Mouse (Mus musculus) thymus, postnatal 25 days (tissue): ENCODE measurements around the gene Tbc1d17.
A peak's percentile ranks its signal among the peaks of the same experiment; 100 is the strongest.

Experiments used
- DNase-seq: peaks from one replicate; pipeline ENCODE4 v3.0.0; 2022

Tbc1d17 gene

DNA sequence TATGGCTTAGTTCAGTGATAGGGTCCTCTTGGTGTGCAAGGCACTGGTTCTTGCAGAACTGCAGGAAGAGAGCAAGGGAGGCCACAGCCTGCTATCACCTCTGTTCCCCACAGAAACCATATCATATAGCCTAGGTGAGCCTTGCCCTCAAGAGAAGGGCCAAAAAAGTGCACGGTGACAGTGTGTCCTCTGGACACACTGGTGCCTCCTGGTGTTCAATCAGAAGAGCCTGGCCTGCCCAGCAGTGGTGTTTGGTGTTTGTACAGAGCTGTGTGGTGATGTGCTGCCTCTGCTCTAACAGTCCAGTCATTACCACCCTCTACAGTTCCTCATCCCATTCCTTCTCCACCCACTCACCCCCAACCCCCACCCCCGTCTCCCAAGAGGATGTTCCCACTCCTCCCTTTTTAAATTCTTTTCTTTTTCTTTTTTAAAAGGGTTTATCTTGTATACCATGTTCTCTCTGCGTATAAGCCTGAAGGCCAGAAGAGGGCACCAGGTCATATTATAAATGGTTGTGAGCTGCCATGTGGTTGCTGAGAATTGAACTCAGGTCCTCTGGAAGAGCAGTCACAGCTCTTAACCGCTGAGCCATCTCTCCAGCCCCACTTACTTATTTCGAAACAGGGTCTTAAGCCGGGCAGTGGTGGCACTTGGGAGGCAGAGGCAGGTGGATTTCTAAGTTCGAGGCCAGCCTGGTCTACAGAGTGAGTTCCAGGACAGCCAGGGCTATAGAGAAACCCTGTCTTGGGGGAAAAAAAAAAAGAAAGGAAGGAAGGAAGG is 27.0 kb downstream of the Tbc1d17 start:
- no peak for DNase-seq

DNA sequence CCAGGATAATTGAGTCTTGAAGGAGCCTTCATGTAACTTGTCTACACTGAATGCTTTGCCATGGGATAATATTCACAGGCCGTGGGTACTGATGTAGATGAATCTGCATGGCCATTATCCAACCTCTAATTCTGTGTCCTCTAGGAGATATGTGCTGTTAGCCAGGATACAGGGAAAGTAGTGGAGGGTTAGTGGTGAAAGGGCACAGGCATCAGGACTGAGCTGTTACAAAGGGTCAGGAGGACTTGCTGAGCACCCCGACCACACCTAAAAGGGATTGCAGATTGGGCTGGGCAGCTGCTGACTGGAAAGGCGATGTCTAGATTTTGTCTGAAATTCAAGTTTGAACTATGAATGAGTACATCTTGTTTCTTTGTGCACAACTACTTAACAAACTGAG is 28.4 kb downstream of the Tbc1d17 start:
- no peak for DNase-seq

DNA sequence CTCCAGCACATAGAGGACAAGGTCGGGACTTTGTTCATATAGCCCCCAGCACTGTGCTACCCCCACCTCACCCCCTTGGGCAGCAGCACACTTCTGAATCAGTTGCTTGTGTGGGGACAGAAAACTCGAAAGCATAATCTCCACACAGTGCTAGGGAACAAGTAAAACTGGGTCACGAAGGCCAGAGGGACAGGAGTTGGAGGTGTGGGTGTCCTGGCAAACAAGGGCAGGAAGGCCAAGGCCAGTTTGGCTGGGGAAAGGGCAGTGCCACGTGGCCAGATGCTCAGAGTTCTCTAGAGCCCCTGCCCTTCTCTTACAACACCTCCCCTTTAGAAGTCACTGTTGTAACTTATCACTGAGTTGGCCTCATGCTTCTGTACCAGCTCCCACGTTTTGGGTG is 29.0 kb downstream of the Tbc1d17 start:
- DNase-seq, result peak; percentile 1

DNA sequence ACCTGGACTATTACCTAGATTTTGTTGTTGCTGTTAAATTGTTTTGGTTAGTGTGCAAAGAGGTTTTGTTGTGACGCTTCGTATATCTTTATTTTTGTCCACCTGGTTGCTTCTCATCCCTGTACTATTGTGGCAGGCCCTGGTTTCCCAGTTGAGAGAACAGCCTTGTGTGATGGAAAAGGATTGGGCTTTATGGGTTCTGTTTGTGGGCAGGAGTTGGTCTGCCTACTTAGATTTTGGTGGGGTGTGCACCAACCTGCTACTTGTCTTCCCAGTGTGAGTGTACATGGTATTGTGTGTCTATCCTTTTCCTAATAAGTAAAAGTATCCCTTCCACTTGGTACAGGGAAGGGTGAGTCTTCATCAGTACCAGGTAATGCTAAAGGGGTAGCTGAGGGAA is 29.5 kb downstream of the Tbc1d17 start:
- DNase-seq, result peak; percentile 0

DNA sequence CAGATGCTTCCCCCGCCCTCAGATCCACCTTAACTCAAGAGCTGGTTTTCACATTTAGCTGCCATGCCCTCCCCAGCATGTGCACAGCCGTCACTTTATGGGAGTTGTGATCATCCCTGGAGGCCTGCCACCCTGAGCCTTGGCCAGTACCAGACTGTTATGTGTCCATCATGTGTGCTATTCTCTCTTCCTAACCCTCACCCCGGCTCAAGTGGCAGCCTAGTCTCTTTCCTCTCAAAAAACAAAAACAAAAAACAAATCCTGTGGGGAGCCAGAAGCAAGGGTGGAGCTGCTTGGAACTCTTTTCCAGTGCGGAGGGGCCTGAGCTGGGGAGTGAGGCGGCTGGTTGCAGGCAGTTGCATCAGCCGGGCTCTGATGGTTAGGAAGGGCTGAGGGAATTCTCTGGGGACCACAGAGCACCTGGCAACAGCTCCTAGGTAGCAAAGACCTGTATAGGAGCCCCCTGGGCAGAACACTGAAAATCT is 30.1 kb downstream of the Tbc1d17 start:
- DNase-seq, result peak; percentile 4

DNA sequence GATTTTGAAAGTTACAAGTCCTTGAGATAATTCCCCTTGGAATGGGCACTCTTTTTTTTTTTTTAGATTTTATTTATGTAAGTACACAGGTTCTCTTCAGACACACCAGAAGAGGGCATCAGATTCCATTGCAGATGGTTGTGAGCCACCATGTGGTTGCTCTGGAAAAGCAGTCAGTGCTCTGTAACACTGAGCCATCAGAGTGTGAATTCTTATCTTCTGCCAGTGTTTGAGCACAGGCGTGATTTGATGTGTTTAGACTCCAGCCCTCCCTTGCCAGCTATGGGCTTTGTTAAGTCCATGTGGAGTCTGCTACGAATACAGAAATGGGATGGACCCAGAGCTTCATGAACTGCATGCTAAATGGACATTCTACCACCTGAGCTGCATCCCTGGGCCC is 30.7 kb downstream of the Tbc1d17 start:
- no peak for DNase-seq

DNA sequence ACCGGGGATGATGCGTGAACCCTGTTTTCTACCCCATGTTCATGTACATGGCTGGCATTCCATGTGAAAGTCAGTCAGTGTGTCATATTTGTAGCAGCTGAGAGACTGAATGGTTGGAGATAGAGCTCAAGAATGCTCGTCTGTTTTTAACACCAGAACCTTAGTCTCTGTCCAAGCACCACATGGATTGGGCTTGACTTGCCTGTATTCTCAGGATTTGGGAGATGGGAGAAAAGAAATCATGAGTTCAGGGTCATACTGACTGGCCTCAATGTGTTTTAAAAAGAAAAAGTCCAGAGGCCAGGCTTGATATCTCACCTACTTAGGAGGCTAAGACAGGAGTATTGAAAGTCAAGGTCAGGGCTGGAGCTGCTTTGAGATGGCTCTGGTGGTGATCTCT is 31.4 kb downstream of the Tbc1d17 start:
- DNase-seq, result no peak

DNA sequence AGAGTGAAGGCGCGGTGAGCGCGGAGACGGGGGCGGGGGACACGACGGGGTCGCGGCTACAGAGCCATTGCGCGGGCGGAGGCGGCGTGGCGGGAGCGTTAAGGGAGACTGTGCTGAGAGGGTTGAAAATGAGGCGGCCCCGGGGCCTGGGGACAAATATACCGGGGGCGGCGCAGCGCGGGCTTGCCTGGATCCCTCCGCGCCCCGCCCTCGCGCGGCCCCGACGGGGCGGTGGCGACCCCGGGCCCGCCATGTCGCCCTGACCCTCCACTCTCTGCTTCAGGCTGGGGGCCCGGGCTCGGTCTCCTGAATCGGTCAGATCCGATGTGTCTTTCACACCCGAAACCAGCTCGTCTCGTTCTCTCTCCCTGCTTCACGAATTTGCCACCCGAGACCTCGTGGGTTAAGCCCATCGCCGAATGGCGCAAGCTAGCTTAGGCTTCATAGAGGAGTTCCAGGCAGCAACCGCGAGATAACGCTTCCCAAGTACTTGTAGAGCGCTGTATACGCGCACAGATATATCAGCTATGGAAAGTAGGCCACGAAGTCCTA is 32.3 kb downstream of the Tbc1d17 start, which contains the start of gene Atf5:
Atf5 (minus strand) TSS at position 189 of the 552 bp plus-strand sequence.
- no peak for DNase-seq

DNA sequence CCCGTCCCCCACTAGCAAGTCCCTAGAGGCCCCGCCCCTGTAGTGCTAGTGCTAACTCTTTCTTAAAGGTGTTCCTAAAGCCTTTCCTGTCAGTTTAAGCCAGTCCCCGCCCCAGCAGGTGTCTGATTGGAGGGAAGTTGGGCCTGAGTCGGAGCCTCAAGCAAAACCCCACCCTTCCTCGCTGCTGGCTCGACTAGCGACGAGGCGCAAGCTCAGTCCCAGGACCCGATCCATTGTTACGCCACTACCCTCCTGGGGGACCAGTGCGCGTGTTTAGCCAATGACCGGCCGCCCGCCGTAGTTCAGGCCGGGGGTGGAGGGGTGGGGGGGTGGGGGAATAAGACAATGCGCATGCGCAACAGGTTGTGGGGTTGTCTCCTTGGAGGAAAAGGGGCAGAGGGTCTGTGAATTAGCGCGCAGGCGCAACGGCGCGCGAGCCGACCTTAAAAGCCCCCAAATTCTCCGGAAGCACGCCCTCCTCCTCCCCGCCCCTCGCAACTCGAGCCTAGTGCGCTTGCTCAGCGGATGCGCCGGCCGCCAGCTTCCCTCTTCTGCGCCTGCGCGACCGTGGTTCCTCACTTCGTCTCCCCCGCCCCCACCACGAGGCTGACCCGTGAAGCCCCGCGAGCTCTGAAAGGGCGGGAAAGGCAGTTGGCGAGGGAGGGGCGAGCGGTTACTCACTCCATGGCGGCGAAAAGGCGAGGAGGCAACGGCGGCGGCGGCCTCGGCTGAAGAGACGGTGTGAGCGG is 33.0 kb downstream of the Tbc1d17 start, which contains the start of the genes Nup62 and Il4i1:
Nup62 (plus strand) TSS at position 368 of the 749 bp plus-strand sequence.
Il4i1 (plus strand) TSS at position 667 of the 749 bp plus-strand sequence.
- DNase-seq, result peak; percentile 100

DNA sequence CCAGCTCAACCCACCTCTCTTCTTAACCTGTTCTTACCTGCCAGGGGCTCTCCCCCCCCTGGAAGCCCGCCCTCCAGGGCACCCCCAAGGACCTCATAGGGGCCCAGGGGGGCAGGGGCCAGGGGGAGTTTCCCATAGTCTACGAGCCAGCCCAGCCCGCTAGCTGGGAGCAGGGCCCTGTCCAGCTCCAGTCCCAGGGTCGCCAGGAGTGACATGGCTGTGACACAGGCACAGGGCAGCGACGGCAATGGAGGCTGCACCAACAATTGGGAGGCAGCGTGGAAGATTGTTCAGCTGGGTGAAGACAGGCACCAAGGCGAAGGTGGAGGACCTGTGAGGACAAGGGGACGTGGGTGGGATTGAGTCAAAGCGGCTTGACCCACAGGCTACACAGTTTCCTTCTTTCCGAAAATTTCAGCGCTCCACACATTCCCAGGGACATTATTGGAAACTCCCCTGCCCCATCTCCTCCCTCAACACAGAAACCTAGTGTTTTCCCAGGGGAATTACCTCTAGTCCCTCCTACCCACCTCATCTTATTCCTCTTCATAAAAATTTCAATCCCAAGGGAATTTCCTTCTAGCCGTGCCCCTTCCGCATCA is 33.8 kb downstream of the Tbc1d17 start:
- no peak for DNase-seq

DNA sequence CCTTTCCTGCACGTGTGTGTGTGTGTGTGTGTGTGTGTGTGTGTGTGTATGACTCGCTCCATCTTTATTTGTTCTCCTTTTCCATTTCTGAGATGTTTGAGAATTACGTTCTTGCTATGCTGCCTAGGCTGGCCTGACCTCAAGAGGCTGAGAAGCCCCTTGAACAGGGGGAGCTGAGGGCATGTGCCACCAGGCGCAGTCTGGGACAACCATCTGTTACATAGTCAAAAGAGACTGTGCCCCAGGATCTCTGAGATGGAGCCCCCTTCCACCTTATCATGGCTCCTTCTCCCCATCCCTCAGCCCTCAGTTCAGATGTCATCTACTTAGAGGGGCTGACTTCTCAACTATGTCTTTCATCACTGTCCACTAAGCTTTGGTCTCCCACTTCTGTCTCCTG is 34.5 kb downstream of the Tbc1d17 start:
- DNase-seq, result no peak

DNA sequence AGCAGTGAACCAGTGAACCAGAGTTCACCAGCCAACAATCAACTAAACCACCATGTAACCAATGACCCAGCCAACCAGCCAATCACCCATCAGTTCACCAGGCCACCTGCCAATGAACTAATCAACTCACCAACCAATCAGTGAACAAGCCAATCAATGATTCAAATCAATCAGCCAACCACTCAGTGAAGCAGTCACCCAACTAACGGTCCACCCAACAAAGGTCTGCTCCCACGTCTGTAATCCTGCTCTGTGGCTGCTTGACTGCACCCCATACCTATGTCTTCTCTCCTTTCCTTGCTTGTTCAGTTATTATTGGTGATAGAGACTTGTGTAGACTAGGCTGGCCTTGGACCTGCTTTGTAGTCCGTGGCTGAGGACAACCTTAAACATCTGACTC is 34.9 kb downstream of the Tbc1d17 start:
- no peak for DNase-seq

DNA sequence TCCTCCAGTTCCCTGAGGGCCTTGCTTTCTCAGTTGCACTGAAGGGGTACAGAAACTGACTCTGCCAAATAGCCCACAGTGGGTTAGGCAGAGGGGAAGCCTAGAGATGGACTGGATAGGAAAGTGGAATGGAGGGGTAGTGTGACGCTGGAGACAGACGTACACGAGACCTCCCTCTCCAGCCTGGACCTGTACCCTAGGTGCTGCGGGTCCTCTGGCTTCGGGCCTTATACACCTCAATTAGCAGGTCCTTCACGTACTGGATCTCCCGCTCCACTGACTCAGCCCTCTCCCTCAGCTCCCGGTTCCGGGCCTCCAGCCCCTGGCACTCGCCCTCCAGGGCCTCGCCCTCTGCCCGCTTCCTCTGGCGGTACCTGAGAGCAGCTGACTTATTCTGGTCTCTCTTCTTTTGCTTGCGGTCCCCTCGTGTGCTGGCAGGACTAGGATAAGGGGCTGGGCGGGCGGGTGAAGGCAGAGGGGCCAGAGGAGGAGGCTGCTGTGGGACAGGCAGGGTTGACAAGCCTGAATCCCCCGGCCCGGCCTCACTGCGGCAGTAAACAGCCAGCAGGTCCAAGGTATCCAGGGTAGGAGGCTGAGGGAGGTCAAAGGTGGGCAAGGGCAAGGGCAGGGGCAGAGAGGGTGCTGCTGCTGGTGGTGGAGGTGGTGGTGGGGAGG is 36.1 kb downstream of the Tbc1d17 start:
- DNase-seq, result no peak

DNA sequence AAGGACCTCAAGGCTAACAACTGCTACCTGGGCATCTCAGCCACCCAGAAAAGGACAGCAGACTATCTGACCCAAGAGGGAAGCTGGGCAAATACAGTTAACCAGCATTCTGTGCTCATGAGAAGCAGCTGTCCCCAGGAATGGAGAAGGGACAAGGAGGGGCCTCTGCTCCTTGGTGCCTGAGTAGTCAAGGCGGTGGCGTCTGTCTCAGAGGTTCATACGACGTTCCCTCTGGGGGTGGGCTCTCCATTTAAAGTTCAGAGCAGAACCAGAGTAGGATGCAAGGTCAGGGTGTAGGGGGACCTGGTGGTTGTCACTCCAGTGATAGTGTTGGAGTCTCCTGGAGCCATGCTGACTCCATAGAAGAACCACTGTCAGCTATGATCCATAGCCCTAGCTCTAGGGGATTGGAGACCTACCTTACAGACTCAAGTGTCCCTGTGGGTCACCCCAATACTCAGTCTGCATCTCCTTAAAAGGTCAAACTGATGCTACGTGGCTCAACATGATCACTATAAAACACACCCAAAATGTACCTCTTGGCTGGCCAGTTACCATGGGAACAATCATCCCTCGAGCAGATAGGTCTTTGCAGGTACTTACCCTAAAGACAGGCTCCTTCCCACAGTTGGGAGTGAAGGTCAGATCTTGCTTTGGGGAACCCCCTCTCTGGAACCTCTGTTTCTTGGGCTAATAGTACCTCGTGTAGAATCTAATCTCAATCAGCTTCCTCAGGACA is 37.9 kb downstream of the Tbc1d17 start:
- DNase-seq, result no peak

DNA sequence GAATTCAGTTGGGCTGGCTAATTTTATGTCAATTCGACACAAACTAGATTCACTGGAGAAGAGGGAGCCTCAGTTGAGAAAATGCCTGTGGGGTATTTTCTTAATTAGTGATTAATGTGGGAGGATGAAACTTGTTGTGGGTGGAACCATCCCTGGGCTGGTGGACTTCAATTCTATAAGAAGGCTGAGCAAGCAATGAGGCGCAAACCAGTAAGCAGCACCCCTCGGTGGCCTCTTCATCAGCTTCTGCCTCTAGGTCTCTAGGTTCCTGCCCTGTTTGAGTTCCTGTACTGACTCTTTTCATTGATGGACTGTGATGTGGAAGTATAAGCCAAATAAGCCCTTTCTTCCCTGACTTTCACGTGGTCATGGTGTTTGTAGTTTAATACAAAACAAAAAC is 38.5 kb downstream of the Tbc1d17 start:
- DNase-seq, result no peak

DNA sequence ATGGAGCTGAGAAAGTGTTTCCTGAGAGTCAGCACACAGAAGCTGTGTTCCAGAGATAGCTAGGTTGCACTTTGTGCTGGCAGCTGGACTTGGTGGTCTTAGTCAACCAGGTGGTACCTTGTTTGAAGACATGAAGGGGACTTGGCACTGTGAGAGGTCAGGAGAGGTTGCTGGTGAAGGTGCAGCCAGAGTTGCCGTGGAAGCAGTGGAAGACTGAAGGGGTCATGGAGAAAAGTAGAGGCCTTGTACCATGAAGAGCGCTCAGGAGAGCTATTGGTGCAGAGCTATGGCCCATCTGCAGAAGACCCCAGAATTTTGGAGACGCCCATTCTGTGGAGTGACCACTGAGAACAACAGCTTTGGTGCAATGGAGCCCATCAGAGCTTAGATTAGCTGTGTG is 39.4 kb downstream of the Tbc1d17 start:
- DNase-seq, result no peak

DNA sequence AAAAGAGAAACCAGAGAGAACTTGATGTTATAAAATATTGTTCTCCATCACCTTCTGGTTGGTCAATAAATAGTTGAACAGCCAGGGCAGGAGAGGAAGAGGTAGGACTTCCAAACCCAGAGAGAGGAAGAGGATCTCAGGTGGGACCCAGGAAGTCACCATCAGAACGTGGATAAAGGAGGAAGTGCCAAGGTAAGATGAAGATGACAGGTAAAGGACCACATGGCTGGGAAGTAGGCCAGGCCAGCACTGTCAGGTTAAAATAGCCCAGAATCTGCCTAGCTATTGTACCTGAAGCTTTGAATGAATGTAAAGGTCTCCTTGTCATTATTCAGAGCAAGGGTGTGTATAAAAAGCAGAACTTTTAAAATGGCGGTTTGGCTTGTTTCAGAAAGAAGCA is 40.0 kb downstream of the Tbc1d17 start:
- DNase-seq, result no peak

DNA sequence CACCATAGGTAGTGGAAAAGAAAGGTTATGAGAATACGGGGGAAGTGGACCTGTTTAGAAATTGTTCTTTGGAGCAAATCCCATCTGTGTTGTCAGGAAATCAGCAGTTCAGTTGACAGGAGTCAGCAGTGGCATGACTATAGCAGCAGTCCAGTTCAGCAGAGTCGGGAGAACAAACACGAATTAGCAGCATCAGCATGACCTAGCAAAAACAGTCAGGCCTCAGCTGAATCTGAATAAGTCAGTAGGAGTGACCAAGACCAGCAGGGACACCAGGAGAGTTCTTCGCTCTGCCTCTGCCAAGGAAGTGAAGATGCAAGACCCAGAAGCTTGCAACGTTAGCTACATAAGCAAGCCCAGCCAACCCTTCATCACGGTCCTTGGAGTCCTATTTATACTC is 56.1 kb downstream of the Tbc1d17 start:
- no peak for DNase-seq

DNA sequence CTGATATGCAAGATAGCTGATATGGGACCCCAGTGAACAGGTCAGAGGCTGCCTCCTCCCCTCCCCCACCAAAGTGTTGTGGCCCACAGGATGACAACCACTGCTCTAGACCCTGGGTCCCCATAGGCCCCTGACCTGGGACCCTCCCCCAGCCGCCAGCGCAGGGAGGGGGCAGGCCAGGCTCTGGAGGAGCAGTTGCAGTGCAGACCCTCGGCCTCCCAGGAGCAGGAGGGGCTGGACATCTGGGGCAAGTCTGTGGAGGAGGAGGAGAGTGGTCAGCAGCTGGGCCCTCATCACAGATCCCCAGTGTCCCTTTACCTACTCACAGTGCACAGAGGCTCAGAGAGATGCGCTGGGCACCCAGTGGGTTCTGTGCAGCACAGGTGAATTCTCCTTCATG is 58.8 kb downstream of the Tbc1d17 start:
- no peak for DNase-seq

DNA sequence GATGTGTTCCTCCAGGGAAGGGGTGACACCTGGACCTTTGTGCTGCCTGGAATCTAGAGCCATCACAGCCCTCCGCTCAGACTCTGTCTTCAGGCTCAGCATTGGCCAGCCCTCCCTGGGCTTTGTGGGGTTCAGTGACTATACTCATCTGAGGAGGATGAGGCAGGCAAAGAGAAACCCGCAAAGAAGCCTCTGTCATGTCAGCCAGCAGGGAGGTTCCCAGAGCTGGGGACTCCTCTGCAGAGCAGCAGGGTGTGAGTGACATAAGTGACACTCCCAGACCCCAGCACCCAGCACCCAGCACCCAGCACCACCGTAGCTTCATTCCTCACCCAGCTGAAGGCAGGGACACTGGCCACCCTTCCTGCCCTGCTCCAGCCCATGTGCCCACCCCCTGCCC is 59.3 kb downstream of the Tbc1d17 start:
- no peak for DNase-seq
